Mouse (Mus musculus) C2C12 (cell line): ENCODE results near the gene Skil. TPM values are rescaled to one million over a fixed set of nuclear protein-coding genes. Genes with fewer than 3 reads are reported as not detected.
A peak's percentile ranks its signal among the peaks of the same experiment; 100 is the strongest.

Experiments
- H3K27me3 ChIP-seq: one replicate; pipeline ENCODE4 v1.6.1; 2011; ENCODE audit not compliant: control insufficient read depth, insufficient read depth, insufficient read length
- H3K36me3 ChIP-seq: one replicate; pipeline ENCODE4 v1.6.1; 2011; ENCODE audit not compliant: control insufficient read depth, insufficient read depth
- H3K4me3 ChIP-seq: one replicate; pipeline ENCODE4 v1.5.1; 2011; ENCODE audit warnings: mild to moderate bottlenecking, control low read depth; ENCODE audit not compliant: poor library complexity, insufficient read depth, severe bottlenecking
- H3K79me2 ChIP-seq: one replicate; pipeline ENCODE4 v1.6.1; 2011; ENCODE audit not compliant: control insufficient read depth, insufficient read depth
- H3K79me3 ChIP-seq: one replicate; pipeline ENCODE4 v1.6.1; 2011; ENCODE audit warnings: low read depth, control low read depth
- H3ac ChIP-seq: one replicate; pipeline ENCODE3; 2011; ENCODE audit warnings: low read depth; ENCODE audit not compliant: control insufficient read depth, insufficient read length
- CEBPB ChIP-seq: IDR thresholded peaks from one replicate; pipeline ENCODE4 v1.6.1; 2011; ENCODE audit warnings: low read depth, mild to moderate bottlenecking, control low read depth, moderate library complexity
- CTCF ChIP-seq: IDR thresholded peaks from one replicate; pipeline ENCODE4 v1.5.1; 2011; ENCODE audit not compliant: control insufficient read depth, insufficient read depth, insufficient read length
- FOSL1 ChIP-seq: IDR thresholded peaks from one replicate; pipeline ENCODE4 v1.8.0; 2011; ENCODE audit warnings: mild to moderate bottlenecking, low read length; ENCODE audit not compliant: poor library complexity, insufficient read depth, severe bottlenecking
- MAX ChIP-seq: IDR thresholded peaks from one replicate; pipeline ENCODE4 v1.6.1; 2011; ENCODE audit warnings: mild to moderate bottlenecking, control low read depth
- MYOD1 ChIP-seq: IDR thresholded peaks from one replicate; pipeline ENCODE4 v1.6.1; 2011; ENCODE audit warnings: low read depth; ENCODE audit not compliant: control insufficient read depth, insufficient read length
- MYOG ChIP-seq: IDR thresholded peaks from one replicate; pipeline ENCODE4 v1.6.1; 2011; ENCODE audit not compliant: control insufficient read depth, insufficient read length; ENCODE audit errors: extremely low read depth
- USF1 ChIP-seq: IDR thresholded peaks from one replicate; pipeline ENCODE4 v1.6.1; 2011; ENCODE audit warnings: low read depth, mild to moderate bottlenecking, control low read depth, moderate library complexity
- long read RNA-seq, 2 experiments: library from polyadenylated mRNA; unstranded; transcript quantifications; one replicate each; pipeline ENCODE4 v2.0.0; 2019 to 2020
- polyA plus RNA-seq: library from polyadenylated mRNA; unstranded; fragments of >200 nt; fragmentation: generic; extraction: Trizol; gene quantifications from one replicate; pipeline ENCODE4 v1.2.1, GENCODE M21; 2012; ENCODE audit warnings: missing spikeins

The Skil gene
- polyA plus RNA-seq: 15.0 TPM
- long read RNA-seq, experiment 1, full-length matches to known transcripts: 3 of 42 reads
- long read RNA-seq, experiment 1, partial matches to known transcripts: 1 of 42 reads
- long read RNA-seq, experiment 1, other reads (novel, unspliced or antisense): 38 of 42 reads
- long read RNA-seq, experiment 2, full-length matches to known transcripts: 131 of 160 reads
- long read RNA-seq, experiment 2, partial matches to known transcripts: 10 of 160 reads
- long read RNA-seq, experiment 2, other reads (novel, unspliced or antisense): 19 of 160 reads

DNA sequence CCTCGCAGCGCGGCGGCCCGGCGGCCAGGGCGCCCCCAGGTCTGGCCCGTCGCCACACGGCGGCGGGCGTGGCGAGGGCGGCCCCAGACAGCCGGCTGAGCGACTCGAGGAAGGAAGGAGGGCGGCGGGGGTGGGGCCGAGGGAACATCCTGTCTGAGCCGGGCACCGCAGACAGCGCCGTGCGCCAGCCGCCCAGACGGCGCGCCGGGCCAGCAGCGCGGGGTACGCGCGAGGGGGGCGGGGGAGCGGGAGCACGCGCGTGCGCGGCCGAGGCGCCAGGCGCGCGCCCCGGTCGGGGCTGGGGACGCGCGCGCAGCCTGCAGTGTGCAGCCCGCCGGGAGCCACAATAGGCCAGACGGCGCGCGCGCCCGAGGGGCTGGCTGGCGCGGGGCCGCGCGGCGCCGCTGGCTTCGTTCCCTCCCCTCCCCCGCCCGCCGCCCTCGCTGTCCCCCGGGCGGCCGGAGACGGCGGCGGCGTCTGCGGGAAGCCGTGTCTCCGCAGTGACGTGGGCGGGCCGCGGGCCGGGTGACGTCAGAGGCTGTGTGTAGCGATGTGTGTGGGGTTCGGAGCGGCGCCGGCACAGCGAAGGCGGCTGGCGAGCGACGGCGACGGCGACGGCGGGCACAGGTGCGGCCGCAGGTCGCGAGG lies at the start of gene Skil:
Gene Skil, plus strand, starts transcription at position 528 of the 648 bp plus-strand sequence.
- peak within 1 kb of the TSS; percentile 84 for H3K4me3 ChIP-seq
- peaks cover 31% of the 10 kb centered on the region for H3K36me3 ChIP-seq
- TF ChIP-seq MAX (peak; percentile 36), MYOG (no peak)
- H3K27me3 ChIP-seq: no peaks in the 10 kb centered on the region
- peaks cover 46% of the 10 kb centered on the region for H3K79me2 ChIP-seq
- peaks cover 42% of the 10 kb centered on the region for H3K79me3 ChIP-seq
- peak within 1 kb of the TSS; percentile 74 for H3ac ChIP-seq

DNA sequence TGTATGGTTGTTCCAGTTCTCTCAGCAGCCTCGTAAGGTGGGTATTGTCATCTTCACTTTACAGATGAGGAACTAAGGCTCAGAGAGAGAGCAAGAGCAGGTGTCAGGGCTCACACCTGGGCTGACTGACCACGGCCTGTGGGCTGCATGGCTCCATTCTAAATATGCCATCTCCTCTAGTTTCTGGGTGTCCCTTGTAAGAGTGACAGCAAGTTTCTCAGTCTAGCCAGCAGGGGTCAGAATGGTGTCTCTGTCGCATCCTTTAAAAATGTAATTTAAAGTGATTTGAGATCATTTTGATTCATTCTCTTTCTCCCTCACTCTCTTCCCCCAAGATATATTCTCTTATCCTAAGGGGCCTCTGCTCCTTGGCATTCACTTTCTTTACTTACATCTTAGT lies 47.6 kb upstream of the Skil start:
- H3K27me3 ChIP-seq: no peaks in the 10 kb centered on the region
- no peaks in the 10 kb centered on the region for H3K79me3 ChIP-seq
- no peak overlapping the region for H3K4me3 ChIP-seq
- TF ChIP-seq CTCF: no peak
- no peak for TF ChIP-seq MYOD1
- no peak for TF ChIP-seq USF1
- TF ChIP-seq FOSL1: no peak
- TF ChIP-seq CEBPB: no peak
- no peak for TF ChIP-seq MYOG
- no peak for TF ChIP-seq MAX
- no peaks in the 10 kb centered on the region for H3K79me2 ChIP-seq
- peaks cover 71% of the 10 kb centered on the region for H3K36me3 ChIP-seq
- H3ac ChIP-seq: no peak overlapping the region

DNA sequence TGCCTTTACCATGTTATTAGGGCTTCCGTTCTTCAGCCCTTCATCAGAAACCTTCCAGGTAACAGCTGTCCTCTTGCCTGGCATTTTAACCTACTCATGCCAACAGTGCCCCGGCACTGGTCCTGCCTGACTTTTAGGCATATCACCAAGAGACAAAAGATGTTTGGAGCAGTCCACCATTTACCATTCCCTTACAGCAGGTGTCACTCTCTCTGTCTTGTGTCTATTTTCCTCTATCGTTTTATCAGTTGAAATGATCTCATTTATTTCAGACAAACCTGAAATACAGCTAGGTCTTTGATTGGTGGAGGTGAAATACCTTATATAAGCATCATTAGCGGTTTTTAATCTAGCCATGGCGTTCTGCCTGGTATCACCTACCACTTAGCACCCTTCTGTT lies 45.8 kb upstream of the Skil start:
- Histone ChIP-seq H3K79me3 (no peaks in the 10 kb centered on the region), H3K27me3 (no peaks in the 10 kb centered on the region), H3K79me2 (no peaks in the 10 kb centered on the region), H3K36me3 (peaks cover 60% of the 10 kb centered on the region), H3K4me3 (no peak overlapping the region), H3ac (no peak overlapping the region)
- TF ChIP-seq MYOD1 (no peak), MAX (no peak)

DNA sequence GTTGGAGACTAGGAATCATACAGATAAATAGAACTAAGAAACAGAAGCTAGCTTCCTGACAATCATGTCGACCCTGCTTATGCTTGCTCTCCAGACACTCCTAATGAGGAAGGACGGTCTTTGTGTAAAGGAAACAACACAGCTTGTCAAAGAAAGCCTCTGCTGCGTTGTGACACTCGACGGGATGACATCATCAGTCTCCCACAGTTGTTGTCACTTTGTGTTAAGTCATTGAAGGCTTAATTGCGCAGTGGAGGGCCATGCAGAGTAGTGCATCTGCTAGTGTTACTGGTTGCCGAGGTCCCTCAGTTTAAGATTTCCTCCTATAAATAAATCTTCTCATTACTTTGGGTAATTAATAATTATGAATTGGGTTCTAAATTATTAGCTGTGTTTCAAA lies 44.5 kb upstream of the Skil start:
- Histone ChIP-seq H3K79me3 (no peaks in the 10 kb centered on the region), H3ac (no peak overlapping the region), H3K27me3 (no peaks in the 10 kb centered on the region), H3K36me3 (peaks cover 54% of the 10 kb centered on the region), H3K4me3 (no peak overlapping the region), H3K79me2 (no peaks in the 10 kb centered on the region)
- TF ChIP-seq FOSL1 (no peak), MYOD1 (no peak), CTCF (no peak), CEBPB (no peak), MAX (no peak), MYOG (no peak), USF1 (no peak)

DNA sequence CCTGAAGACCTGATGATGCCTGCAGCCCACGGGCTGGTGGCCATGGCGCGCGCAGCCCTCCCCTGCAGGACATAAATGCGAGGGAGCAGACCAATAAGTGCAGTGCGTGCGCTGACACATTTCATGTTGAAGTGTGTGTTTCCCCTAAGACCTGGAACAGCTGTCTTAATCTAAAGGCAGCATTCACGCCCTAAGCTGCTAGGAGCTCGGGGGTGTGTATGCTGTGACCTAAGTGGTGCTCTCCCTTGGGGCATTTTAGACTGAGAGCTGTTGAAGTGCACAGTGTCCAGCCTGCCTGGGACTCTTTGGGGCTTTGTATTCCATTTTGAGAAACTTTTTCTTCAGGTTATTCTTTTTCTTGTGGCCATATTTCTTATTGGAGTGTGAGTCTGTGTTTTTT lies 43.1 kb upstream of the Skil start:
- Histone ChIP-seq H3K79me2 (no peaks in the 10 kb centered on the region), H3ac (no peak overlapping the region)
- no peak for TF ChIP-seq MYOD1
- TF ChIP-seq MAX: no peak
- no peak for TF ChIP-seq USF1
- no peak for TF ChIP-seq FOSL1
- TF ChIP-seq CEBPB: no peak
- no peak for TF ChIP-seq CTCF
- TF ChIP-seq MYOG: no peak

DNA sequence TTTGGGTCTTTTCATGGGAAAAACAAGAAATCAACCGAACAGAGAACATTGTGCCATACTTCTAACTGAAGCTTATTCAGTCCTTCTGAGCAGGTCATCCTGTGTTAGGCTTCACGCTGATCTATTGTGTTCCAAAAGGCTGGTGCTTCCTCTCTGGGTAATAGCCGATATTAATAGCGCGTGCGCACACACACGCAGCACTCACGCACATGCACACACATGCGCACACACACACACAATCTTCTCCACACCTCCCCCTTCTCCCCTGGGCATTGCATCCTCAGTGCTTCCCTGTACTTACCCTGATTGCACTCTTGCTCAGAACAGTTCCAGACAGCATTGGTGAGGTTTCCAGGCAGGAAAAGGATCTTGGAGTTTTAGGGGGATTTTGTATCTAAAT lies 41.7 kb upstream of the Skil start:
- Histone ChIP-seq H3K79me3 (no peaks in the 10 kb centered on the region), H3K27me3 (no peaks in the 10 kb centered on the region), H3ac (no peak overlapping the region), H3K4me3 (no peak overlapping the region), H3K79me2 (no peaks in the 10 kb centered on the region), H3K36me3 (peaks cover 29% of the 10 kb centered on the region)
- no peak for TF ChIP-seq MYOD1
- no peak for TF ChIP-seq CEBPB
- no peak for TF ChIP-seq USF1
- no peak for TF ChIP-seq FOSL1
- no peak for TF ChIP-seq CTCF
- TF ChIP-seq MYOG: no peak

More for the DNA sequence above, 43.1 kb upstream of the Skil start:
- Histone ChIP-seq H3K27me3 (no peaks in the 10 kb centered on the region), H3K79me3 (no peaks in the 10 kb centered on the region), H3K36me3 (peaks cover 42% of the 10 kb centered on the region), H3K4me3 (no peak overlapping the region)
